ENCODE assay signal across 22 mouse cellular contexts in genomic region chr9:49612387-49612786, GRCm38 (mm10).
"Had no signal": no experiment of that assay in that cellular context is flagged by ENCODE, and none has a peak within 500 bp of the region (broad histone marks: within the 10 kb centered on the region; RNA-seq: fewer than 3 reads in every experiment).

No protein-coding gene starts in this region.

- DNase-seq: gastrocnemius, adult 2 months; gastrocnemius, postnatal 10 days; gastrocnemius, postnatal 25 days; heart, adult 2 months; heart, postnatal 4 days; kidney, adult 18-20 months; kidney, adult 8-10 months; kidney, postnatal 10 days; kidney, postnatal 25 days; kidney, postnatal 4 days; liver; liver, embryonic 13.5 days had no signal

- H3K4me3 ChIP-seq: gastrocnemius, adult 2 months; heart, adult 2 months; heart, embryonic 13.5 days; heart, embryonic 15.5 days; hindbrain, embryonic 10.5 days; hindbrain, embryonic 12.5 days; intestine, embryonic 15.5 days; left cerebral cortex, adult 2 months; limb, embryonic 10.5 days; limb, embryonic 12.5 days; liver, embryonic 13.5 days; liver, embryonic 15.5 days had no signal

- H3K27ac ChIP-seq: gastrocnemius, adult 2 months; heart, adult 2 months; heart, embryonic 13.5 days; heart, embryonic 15.5 days; hindbrain, embryonic 10.5 days; hindbrain, embryonic 12.5 days; hindbrain, embryonic 14.5 days; intestine, embryonic 15.5 days; left cerebral cortex, adult 2 months; limb, embryonic 10.5 days; limb, embryonic 12.5 days; liver, embryonic 13.5 days; liver, embryonic 15.5 days had no signal
